Mouse (Mus musculus) bone marrow, adult 2 months (tissue): ENCODE measurements around the gene Sesn2. TPM values are rescaled to one million over a fixed set of nuclear protein-coding genes. Genes with fewer than 3 reads are reported as not detected.
A peak's percentile ranks its signal among the peaks of the same experiment; 100 is the strongest.

Experiments
- H3K27ac ChIP-seq: fragments of 200-500 bp; 2 replicates; pipeline ENCODE4 v1.5.1; 2012; ENCODE audit warnings: low read depth, mild to moderate bottlenecking, control low read depth, inconsistent platforms, low read length; ENCODE audit not compliant: control insufficient read depth, poor library complexity, insufficient read depth
- H3K4me1 ChIP-seq: fragments of 200-500 bp; 2 replicates; pipeline ENCODE4 v1.6.1; 2011; ENCODE audit warnings: low read length; ENCODE audit not compliant: control insufficient read depth, insufficient read depth
- H3K4me3 ChIP-seq: fragments of 200-500 bp; replicated peaks from 2 replicates; pipeline ENCODE3; 2011; ENCODE audit warnings: mild to moderate bottlenecking, low read depth, low read length, control low read depth; ENCODE audit not compliant: control insufficient read depth
- CTCF ChIP-seq: fragments of 200-500 bp; IDR thresholded peaks from 2 replicates; pipeline ENCODE4 v1.5.1; 2011; ENCODE audit warnings: low read length, control low read depth; ENCODE audit not compliant: control insufficient read depth, insufficient read depth
- POLR2A ChIP-seq: fragments of 200-500 bp; IDR thresholded peaks from 2 replicates; pipeline ENCODE4 v1.6.1; 2011; ENCODE audit warnings: low read depth, mild to moderate bottlenecking, control low read depth, low read length, borderline replicate concordance; ENCODE audit not compliant: control insufficient read depth
- WGBS: fragments of 180-500 bp; shearing (Covaris S2); methylation state at CpG from one replicate; pipeline ENCODE4 v1.1.7; 2018; 5-methylcytosine and 5-hydroxymethylcytosine counted together
- polyA plus RNA-seq: library from polyadenylated mRNA; stranded (reverse); fragments of >200 nt; gene quantifications from 2 replicates; pipeline ENCODE4 v1.2.4, GENCODE M21; 2011; ENCODE audit warnings: low replicate concordance; ENCODE audit not compliant: missing spikeins, insufficient read depth, insufficient read length

Sesn2 gene
- polyA plus RNA-seq, 1 experiment = 20.0 TPM

GRCm38 (mm10) chr4:132524321-132524741 is 14.0 kb upstream of the Sesn2 start:
- Histone ChIP-seq H3K4me1 (peaks cover 4% of the 10 kb centered on the region; the same call in 1 of the 2 replicates), H3K27ac (no peak overlapping the region), H3K4me3 (no peak overlapping the region)
- 62% methylated on average over 11 of the region's 11 CpGs for WGBS
- TF ChIP-seq CTCF = no peak
- no peak for TF ChIP-seq POLR2A

DNA sequence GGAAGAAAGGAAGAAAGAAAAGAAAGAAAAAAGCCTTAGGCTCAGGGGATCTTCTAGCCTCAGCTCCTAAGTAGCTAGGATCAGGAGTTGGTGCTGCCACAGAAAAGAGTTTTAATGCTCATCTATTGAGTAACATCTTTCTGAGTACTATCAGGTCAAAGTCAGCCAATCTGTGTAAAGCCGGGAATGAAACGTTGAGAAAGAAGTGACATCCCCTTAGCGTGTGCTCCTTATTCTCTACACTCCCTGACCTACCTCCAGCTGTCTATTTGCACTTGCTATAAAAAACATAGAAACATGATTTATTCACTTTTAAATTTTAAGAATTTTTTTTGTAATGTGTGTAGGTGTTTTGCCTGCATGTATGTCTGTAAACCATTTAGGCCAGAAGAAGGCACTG is 8.9 kb upstream of the Sesn2 start:
- Histone ChIP-seq H3K27ac (no peak overlapping the region), H3K4me1 (no peaks in the 10 kb centered on the region), H3K4me3 (no peak overlapping the region)
- TF ChIP-seq POLR2A (no peak), CTCF (no peak)
- 80% methylated on average over 3 of the region's 3 CpGs for WGBS

DNA sequence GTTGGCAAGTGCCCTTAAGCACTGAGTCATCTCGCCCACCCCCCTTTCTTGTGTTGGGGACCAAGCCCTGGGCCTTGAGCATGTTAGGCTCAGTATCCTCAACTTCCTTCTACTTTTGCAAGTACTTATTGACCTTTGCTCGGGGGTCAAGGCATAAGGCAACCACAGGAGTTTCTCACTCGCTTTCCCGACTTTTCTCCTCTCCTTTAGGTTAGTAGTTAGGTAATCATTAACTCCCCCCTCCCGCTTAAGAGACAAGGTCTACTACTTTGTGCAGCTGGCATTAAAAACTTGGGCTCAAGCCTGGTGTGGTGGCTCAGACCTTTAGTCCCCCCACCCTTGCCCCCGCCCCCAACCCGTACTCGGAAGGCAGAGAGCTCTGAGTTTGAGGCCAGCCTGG is 7.8 kb upstream of the Sesn2 start:
- TF ChIP-seq CTCF (no peak), POLR2A (no peak)
- peaks cover 5% of the 10 kb centered on the region for H3K4me1 ChIP-seq
- 73% methylated on average over 8 of the region's 8 CpGs for WGBS
- no peak overlapping the region for H3K4me3 ChIP-seq
- no peak overlapping the region for H3K27ac ChIP-seq

DNA sequence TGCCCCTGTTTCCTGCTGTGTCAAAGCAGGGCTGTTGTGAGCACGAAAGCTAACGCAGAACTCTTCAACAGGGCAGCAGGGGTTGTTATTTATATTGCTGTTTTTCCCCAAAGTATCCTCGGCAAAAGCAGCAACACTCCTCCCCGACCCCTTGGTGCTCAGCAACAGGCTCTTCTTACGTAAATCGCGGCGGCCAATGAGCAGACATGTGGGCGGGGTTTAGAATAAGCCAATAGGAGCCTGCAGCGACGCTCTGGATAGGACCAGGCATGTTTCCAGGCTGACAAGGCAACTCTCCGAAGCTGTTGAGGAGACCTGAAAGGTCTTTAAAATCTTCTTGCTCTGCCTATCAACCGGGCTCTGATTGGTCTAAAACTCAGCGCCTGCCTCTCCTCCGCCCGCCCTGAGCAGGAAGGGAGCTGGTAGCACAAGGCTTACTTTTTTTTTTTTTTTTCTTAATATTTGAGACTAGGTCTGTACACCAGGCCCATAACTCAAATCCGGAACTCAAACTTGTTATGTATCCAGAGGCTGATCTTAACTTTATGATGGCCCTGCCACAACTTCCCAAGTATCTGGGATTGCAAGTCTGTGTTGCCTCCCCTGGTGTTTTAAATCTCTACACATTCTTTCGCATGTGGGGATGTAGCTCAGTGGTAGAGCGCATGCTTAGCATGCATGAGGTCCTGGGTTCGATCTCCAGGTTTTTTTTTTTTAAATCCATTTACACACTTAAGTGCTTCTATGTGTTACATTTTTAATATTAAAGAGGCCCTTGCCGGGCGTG is 5.3 kb upstream of the Sesn2 start:
- H3K27ac ChIP-seq = peak overlapping the region; percentile 63
- TF ChIP-seq CTCF (no peak), POLR2A (no peak; the same call in 1 of the 2 replicates)
- peaks cover 5% of the 10 kb centered on the region for H3K4me1 ChIP-seq
- H3K4me3 ChIP-seq = peak overlapping the region; percentile 78
- WGBS = 18% methylated on average over 22 of the region's 22 CpGs

DNA sequence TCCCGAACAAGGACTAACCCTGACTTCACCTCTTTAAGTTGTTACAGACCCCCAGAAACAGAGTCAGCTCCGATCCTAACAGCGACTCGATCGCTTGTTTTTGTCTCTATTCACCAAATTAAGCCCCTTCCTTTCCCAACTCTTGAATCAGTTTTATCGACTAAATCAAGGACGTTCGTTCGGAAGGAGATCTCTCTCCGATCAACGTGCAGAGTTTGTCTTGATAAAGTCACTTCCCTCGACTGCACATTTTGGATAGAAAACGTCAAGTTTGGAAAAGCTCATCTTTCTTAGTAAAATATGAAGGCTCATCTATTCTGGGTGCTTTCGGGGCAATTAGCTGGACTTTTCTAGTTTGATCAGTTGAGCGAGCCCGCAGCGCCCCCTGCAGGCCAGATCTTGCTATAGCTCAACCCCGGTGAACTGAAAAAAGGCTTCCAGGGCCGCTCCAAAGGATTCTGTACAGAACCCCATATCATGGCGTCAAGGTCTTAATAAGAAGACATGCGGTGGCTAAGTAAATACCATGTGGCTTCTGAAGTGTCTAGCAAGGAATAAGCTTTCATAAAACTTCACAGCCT is 4.3 kb upstream of the Sesn2 start:
- H3K4me3 ChIP-seq = peak overlapping the region; percentile 78
- TF ChIP-seq POLR2A (no peak), CTCF (peak; percentile 85)
- peaks cover 5% of the 10 kb centered on the region for H3K4me1 ChIP-seq
- WGBS = 1% methylated on average over 21 of the region's 21 CpGs
- no peak overlapping the region; the same call in 1 of the 2 replicates for H3K27ac ChIP-seq

DNA sequence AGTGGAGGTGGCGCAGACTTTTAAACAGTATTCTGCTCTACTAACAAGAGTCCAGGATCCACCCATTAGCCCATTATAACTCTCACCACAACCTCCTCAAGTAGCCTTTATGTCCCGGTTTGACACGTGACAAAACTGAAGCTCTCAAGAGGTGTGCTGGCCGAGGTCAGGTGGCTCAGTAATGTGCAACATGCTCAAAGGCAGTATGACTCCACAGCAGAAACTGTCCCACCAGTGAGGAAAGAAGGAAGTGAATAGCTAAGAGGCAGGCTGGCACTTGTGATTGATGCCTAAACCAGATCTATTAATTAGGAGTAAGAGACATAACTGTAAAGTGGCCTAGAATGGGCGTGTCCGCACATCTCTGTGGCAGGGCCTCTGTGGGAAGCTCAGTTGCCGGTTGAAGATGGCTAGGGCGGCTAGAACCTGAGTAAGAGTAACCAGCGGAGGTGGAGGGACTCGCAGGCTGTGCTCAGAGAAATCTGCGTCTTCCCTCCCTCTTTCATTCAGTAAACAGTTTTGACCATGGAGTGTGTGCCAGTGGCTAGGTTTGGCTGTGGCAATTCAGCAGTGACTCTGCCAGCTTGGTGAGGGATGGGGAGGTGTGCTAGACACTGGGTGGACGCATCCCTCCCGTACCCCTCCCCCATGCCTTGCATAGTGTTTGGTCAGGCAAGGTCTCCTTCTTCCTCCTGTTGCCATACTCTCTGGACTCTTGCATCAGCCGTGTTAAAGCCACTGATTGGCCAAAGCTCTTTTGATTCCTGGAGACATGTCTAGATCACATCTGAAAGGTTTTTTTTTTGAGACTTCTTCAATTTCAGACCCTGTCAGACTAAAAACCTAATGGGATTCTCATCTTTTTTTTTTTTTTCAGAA is 3.3 kb upstream of the Sesn2 start:
- Histone ChIP-seq H3K4me1 (peaks cover 5% of the 10 kb centered on the region), H3K27ac (peak overlapping the region; percentile 62), H3K4me3 (no peak overlapping the region)
- TF ChIP-seq POLR2A (no peak), CTCF (no peak)
- 52% methylated on average over 14 of the region's 14 CpGs for WGBS

GRCm38 (mm10) chr4:132512080-132512479 is 1.8 kb upstream of the Sesn2 start:
- TF ChIP-seq POLR2A (no peak), CTCF (no peak)
- WGBS = 69% methylated on average over 3 of the region's 3 CpGs
- Histone ChIP-seq H3K27ac (peak overlapping the region; percentile 73), H3K4me3 (no peak overlapping the region), H3K4me1 (peaks cover 5% of the 10 kb centered on the region)

DNA sequence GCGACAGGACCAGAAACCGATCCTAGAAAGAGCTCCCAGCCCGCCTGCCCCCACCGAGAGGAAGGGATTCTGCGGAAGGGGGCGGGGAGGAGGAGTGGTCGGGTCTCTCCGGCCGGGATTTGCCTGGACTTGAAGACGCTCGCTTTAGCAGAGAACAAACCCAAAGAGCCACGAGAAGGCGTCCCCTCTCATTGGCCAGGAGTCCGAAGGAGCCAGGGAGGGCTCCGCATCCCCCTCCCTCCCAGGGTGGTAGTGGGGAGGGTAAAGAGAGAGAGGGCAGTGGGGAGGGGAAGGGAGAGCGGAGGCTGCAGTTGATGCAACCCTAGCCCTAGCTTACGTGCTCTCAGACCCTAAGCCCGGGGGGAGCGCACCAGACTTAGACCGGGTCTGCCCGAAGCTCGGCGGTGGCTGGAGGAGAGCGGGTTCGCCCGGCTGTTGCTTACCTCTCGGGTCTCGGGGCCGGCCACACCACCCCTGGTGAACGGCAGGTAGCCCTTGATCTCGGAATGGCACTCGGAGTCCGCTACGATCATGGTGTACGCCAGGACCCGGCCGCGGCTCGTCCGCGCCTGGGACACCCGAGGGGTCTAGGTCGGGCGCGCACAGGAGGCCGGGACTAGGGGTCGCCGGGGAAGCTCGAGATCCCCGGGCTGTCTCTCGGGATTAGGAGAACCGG is 542 bp downstream of the Sesn2 start:
- Histone ChIP-seq H3K4me3 (peak overlapping the region; percentile 76), H3K4me1 (peaks cover 9% of the 10 kb centered on the region), H3K27ac (peak overlapping the region; percentile 78)
- TF ChIP-seq POLR2A (peak; percentile 42; the same call in 1 of the 2 replicates), CTCF (no peak)
- under 1% methylated on average over 52 of the region's 52 CpGs for WGBS
